Mouse (Mus musculus) gastrocnemius, postnatal 10 days (tissue): ENCODE results near the gene Gm21976. TPM values are rescaled to one million over a fixed set of nuclear protein-coding genes. Genes with fewer than 3 reads are reported as not detected.
A peak's percentile ranks its signal among the peaks of the same experiment; 100 is the strongest.

Experiments used
- DNase-seq: peaks from one replicate; pipeline ENCODE4 v3.0.0; 2021; ENCODE audit warnings: mixed read lengths
- long read RNA-seq, 2 experiments: library from polyadenylated mRNA; stranded (forward); transcript quantifications; one replicate each; pipeline ENCODE4 v2.0.0; 2021
- total RNA-seq, 2 experiments: library from RNA; stranded (reverse); gene quantifications; 2 replicates each; pipeline ENCODE4 v1.2.3; 2021

The Gm21976 gene
- total RNA-seq: not detected
- long read RNA-seq, experiment 1: 0 reads
- long read RNA-seq, experiment 2: 0 reads

DNA sequence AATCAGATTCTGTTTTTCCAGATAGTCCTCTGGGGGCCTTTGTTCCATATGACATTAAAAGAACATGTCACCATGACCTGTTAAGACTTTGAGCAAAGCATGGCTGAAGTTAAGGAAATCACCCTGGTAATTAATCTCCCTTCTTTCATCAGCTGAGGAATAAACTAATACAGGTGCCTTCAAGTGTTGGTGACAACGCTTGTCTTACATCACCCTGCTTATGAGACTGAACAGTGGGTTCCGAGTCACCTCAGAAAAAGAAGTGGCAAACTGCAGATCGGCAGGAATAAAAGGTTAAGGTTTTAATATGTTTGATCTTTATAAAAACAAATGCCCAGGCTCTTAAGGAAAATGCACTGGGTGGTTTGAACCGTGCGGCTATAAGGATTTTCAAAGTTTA is at the start of gene Gm21976:
Gene Gm21976, plus strand, starts transcription at position 202 of the 400 bp plus-strand sequence.
- no peak for DNase-seq

DNA sequence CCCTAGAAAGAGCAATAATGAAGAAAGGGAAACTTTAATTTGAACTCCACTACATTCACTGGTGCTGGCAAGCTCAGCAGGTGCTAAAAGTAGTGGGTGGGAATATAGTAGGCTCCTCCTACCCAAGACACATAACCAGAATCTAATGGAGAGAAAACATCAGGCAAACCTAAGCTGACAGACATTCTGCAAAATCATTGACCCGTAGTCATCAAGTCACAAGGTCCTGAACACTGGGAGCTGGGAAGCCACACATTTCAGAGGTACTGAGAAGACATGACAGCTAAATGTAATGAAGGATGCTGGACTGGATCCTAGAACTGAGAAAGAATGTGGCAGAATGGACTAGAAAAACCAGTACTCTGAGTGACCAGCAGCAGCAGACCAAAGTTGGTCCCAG is 49.2 kb upstream of the Gm21976 start:
- DNase-seq: no peak

DNA sequence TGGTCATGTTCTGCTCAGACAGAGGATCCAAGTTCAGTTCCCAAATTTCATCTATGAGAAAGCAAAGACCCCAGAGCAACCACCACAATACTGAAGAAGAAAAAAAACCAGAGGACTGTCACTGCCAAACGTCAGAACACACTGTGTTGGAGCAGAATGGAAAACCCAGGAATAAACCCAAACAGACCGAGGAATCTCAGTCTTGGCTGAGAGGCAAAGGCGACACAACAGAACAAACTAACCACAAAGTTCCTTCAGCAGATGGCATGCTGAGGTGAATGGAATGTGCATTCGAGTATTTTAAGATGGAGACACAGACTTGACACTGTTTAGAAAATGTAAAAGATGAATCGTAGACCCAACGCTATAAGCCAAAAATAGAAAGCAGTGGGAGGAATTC is 44.2 kb upstream of the Gm21976 start:
- DNase-seq: no peak

DNA sequence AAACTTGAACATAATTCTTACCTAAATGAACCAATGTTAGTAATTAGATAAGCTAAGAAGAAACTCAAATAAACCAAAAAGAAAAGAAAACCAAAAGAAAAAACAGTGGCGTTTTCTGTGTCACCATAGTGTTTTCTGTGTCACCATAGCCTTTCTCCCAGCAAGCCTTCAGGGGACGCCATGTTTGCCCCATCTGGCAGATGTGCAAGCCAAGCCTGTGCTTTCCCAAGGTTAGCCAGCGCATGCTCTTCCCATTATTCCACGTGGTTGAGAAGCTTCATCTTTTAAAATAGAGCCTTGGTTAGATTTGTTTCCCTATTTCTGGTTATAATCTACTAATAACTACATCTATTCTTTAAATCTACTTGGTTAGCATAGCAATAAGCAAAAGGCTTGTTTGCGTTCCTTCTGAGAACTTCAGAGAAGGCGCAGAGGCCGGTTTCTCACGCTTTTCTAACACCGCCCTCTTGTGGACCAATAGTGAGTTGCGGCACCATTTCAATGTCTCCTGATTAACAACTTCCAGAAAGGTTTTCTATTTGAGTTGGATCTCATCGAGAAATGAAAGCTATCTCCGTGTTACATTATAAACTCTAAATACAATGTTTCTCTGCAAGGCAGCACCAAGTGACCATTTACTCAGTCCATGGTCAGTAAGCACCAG is 39.6 kb upstream of the Gm21976 start:
- DNase-seq: peak; percentile 70

GRCm38 (mm10) chr13:98241531-98242282 is 38.0 kb upstream of the Gm21976 start:
- no peak for DNase-seq

DNA sequence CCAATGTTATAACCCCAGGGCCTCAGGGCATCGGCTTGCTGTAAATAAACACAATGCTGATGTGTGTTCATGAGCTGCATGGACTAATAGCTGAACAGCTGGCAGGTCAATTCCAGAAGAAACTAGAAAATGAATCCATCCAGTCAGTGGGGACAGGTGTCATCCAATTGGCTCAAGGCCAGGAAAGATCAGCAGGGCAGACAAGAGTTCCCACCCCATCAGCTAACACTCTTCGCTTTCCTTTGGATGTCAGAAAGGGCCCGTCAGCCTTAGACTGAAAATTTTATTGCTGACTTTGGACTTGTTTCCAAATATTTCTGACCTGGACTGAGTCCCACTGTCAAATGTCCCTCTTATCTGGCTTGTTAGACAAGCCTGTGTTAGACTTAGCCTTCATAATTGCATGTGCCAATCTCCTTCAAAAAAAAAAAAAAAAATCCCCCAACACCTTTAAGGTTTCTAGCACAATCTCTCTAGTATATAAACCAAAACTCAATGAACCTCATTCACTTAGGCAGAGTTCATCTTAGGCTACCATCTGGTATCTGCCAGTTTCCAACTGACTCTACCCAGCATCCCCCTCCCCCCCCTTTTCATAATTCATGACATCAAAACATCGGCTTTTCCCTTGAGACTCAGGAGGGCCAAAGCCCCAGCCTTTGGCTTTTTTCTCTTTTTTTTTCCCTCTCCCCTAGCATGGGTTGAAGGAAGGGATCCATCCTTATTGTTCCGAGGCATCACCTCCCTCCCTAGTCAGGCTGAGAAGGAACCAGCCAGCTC is 34.9 kb upstream of the Gm21976 start:
- no peak for DNase-seq

GRCm38 (mm10) chr13:98245386-98245785 is 34.3 kb upstream of the Gm21976 start:
- DNase-seq: no peak

DNA sequence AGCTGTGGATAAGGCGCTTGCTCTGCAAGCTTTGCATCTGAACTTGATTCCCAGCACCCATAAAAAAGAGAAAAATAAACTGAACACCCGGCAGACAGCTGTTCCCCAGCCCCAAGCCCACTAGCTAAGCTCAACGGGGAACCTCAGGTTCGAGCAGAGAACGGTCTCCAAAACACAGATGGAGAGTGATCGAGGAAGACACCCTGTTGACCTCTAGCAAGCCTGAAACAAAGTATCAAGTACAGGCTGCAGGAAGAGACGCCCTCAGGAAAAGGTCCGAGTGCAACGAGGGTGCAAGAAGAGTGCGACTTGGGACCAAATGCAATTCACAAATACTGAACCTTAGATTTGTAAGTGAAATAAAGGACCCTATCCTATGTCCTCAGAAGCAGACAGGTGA is 30.1 kb upstream of the Gm21976 start:
- DNase-seq: no peak

GRCm38 (mm10) chr13:98254921-98255320 is 24.8 kb upstream of the Gm21976 start:
- DNase-seq: no peak

DNA sequence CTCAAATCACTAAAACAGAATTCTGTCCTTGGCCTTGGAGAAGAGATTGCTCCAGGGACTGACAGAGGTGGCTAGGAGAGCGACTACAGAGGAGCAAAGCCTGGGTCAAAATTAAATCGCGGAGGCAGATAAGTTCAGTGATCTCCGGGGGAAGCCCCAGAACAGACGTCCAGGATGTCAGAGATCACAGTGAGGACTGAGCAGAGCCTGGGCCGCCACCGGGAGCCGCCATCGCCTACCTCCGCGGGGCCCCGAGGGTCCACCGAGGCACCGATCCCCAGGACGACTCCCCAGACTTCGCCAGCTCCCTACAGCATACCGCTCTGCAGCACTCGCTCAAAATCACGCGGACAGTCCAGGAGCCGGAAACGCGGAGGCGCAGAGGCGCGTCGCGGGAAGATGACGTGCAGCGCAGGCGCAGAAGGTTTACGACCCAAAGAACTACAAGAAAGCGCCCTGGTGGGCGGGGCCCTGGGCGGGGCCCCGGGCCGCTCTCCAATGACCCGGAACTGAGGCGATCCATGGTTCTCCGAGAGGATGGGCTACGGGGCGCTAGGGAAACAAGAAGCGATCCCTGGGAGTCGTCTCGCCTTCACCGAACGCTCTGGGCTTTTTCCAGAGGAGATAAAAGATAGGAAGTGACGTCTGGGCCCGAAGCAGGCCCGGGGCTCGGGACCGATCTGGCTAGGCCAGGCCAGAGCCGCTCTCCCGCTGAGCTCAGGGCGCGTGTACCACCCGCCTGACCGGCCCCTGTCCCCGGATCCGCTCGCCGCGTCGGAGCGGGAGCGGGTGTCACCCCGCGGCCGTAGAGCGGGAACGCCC is 16.8 kb upstream of the Gm21976 start, which contains the start of the genes Utp15 and Ankra2:
Gene Utp15, minus strand, starts transcription at position 406 of the 822 bp plus-strand sequence.
Gene Ankra2, plus strand, starts transcription at position 439 of the 822 bp plus-strand sequence.
- DNase-seq: peak; percentile 99

DNA sequence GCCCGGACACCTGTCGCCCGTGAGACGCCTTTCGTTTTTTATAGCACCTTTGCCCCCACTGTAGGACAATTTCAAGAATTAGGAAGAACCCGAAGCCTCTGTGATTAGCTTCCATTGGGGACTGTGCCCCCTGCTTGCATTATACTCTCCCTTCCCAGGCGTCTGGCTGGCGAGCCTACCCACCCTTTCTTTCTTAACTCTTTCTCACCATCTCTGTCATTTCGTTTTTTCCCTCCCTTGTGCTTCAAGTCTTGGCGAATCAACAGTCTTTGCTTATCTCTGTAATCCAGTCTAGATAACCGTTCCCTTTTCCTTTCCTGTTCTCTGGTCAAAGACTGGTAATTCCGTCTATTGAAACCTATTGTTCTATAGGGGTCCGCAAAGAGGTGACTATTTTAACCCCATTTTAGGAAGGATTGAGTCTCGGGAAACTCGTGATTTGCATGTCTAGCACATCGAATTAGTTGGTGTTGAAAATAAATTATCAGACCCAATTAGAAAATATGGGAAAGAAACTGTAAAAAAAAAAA is 16.2 kb upstream of the Gm21976 start:
- no peak for DNase-seq

GRCm38 (mm10) chr13:98264111-98264510 is 15.6 kb upstream of the Gm21976 start:
- no peak for DNase-seq

GRCm38 (mm10) chr13:98274023-98274422 is 5.7 kb upstream of the Gm21976 start:
- no peak for DNase-seq

GRCm38 (mm10) chr13:98275646-98276045 is 4.0 kb upstream of the Gm21976 start:
- DNase-seq: no peak

GRCm38 (mm10) chr13:98276253-98276652 is 3.4 kb upstream of the Gm21976 start:
- no peak for DNase-seq

- no peak for DNase-seq
Observed at GRCm38 (mm10) chr13:98277501-98277900, 2.2 kb upstream of the Gm21976 start.

DNA sequence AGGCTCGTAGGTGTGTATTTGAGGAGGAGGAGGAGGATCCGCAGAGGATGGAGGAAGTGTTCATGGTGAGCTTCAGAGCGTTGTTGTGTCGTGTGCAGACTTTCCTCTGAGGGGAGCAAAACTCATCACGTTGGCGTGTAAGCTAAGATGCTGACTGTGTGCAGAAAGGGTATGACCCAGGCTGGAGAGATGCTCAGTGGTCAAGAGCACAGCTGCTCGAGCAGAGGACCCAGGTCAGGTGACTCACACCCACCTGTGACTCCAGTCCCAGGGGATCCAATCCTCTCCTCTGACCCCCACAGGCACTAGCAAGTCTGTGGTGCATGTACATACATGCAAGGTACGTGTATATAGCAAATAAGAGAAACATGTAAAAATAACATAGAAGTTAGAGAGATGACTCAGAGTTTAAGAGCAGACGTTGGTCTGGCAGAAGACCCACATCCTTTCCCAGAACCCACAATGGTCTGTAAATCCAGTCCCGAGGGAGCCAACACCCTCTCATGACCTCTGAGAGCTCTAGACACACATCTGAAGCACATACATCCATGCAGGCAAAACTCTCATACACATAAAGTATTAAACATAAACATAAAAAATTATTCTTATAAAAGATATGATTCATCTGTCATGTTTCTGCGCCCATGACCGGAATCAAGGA is 1.4 kb downstream of the Gm21976 start:
- DNase-seq: no peak

GRCm38 (mm10) chr13:98290719-98291118 is 11.0 kb downstream of the Gm21976 start:
- no peak for DNase-seq

DNA sequence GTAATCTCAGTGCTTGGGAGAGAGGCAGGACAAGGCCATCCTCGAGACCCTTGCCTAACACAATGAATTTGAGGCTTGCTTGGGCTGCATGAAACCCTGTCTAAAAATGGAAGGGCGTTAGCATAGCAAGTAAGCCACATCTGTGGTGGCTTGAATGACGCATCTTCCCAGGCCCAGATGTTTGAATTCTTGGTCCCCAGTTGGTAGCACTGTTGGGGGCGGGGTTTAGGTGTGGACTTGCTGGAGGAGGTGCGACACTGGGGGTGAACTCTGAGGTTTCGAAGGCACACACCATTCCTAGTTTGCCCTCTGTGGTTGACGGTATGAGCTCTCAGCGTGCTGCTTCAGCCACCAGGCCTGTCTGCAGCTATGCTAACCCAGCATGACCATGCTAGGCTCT is 12.0 kb downstream of the Gm21976 start:
- DNase-seq: no peak

GRCm38 (mm10) chr13:98296072-98296471 is 16.4 kb downstream of the Gm21976 start:
- no peak for DNase-seq

GRCm38 (mm10) chr13:98297883-98298482 is 18.3 kb downstream of the Gm21976 start:
- no peak for DNase-seq
